Mouse (Mus musculus): ENCODE data around the gene Cnrip1. TPM values are rescaled to one million over a fixed set of nuclear protein-coding genes. Genes with fewer than 3 reads are reported as not detected.
"Not testable (repeated sequence)": the region's sequence is repeated elsewhere in the genome, so short reads cannot be mapped to it uniquely, and the experiment has no call there.

Cnrip1 gene
- polyA plus RNA-seq, 1 experiment from 2014 or later: 13.0 TPM

GRCm38 (mm10) chr11:17012948-17013347 is 38.4 kb upstream of the Cnrip1 start:
- DNase-seq (ENCODE audit: low spot score) (no peak), ATAC-seq (replicated peaks; ENCODE audit: low FRiP score) (no peak)
- H3K9me3 ChIP-seq (ENCODE audit: control insufficient read depth, low read length): no peaks in the 10 kb centered on the region
- H3K27me3 ChIP-seq (replicated peaks; ENCODE audit: control insufficient read depth, insufficient read depth, low read length): no peaks in the 10 kb centered on the region
- H3K27ac ChIP-seq (ENCODE audit: low read depth, low read length): no peak overlapping the region
- H3K36me3 ChIP-seq (ENCODE audit: control insufficient read depth, insufficient read depth, low read length): no peaks in the 10 kb centered on the region
- H3K9ac ChIP-seq (ENCODE audit: low read depth, low read length): no peak overlapping the region
- H3K4me2 ChIP-seq: no peak overlapping the region
- no peak overlapping the region for H3K4me3 ChIP-seq (ENCODE audit: low read depth, low read length)
- no peaks in the 10 kb centered on the region for H3K4me1 ChIP-seq (replicated peaks; ENCODE audit: control insufficient read depth, insufficient read depth, low read length)

- Histone ChIP-seq H3K9ac (ENCODE audit: low read depth, low read length) (no peak overlapping the region), H3K27ac (ENCODE audit: low read depth, low read length) (no peak overlapping the region), H3K9me3 (ENCODE audit: control insufficient read depth, low read length) (0 out of 2 replicates have a peak, but pooled peaks cover 2% of the 10 kb centered on the region), H3K4me1 (replicated peaks; ENCODE audit: control insufficient read depth, insufficient read depth, low read length) (no peaks in the 10 kb centered on the region; the same call in 1 of the 2 replicates), H3K27me3 (replicated peaks; ENCODE audit: control insufficient read depth, insufficient read depth, low read length) (no peaks in the 10 kb centered on the region), H3K4me3 (ENCODE audit: low read depth, low read length) (no peak overlapping the region), H3K4me2 (no peak overlapping the region), H3K36me3 (ENCODE audit: control insufficient read depth, insufficient read depth, low read length) (no peaks in the 10 kb centered on the region)
- WGBS: 85% methylated on average over 7 of the region's 7 CpGs
- ATAC-seq (replicated peaks; ENCODE audit: low FRiP score): no peak; the same call in 1 of the 2 replicates
- peak; percentile 26 for DNase-seq (ENCODE audit: low spot score)
Observed at GRCm38 (mm10) chr11:17019328-17019727, 32.1 kb upstream of the Cnrip1 start.

- H3K27me3 ChIP-seq (replicated peaks; ENCODE audit: control insufficient read depth, insufficient read depth, low read length): no peaks in the 10 kb centered on the region
- no peak overlapping the region for H3K4me3 ChIP-seq (ENCODE audit: low read depth, low read length)
- DNase-seq (ENCODE audit: low spot score) (peak; percentile 22), ATAC-seq (replicated peaks; ENCODE audit: low FRiP score) (no peak)
- H3K36me3 ChIP-seq (ENCODE audit: control insufficient read depth, insufficient read depth, low read length): no peaks in the 10 kb centered on the region
- H3K27ac ChIP-seq (ENCODE audit: low read depth, low read length): no peak overlapping the region
- H3K4me1 ChIP-seq (replicated peaks; ENCODE audit: control insufficient read depth, insufficient read depth, low read length): no peaks in the 10 kb centered on the region; the same call in 1 of the 2 replicates
- 0 out of 2 replicates have a peak, but pooled peaks cover 2% of the 10 kb centered on the region for H3K9me3 ChIP-seq (ENCODE audit: control insufficient read depth, low read length)
- WGBS: 81% methylated on average over 6 of the region's 6 CpGs
- no peak overlapping the region for H3K9ac ChIP-seq (ENCODE audit: low read depth, low read length)
- no peak overlapping the region for H3K4me2 ChIP-seq
Observed at GRCm38 (mm10) chr11:17023206-17023605, 28.2 kb upstream of the Cnrip1 start.

- ATAC-seq (replicated peaks; ENCODE audit: low FRiP score) (no peak), DNase-seq (ENCODE audit: low spot score) (peak; percentile 6)
- H3K36me3 ChIP-seq (ENCODE audit: control insufficient read depth, insufficient read depth, low read length): no peaks in the 10 kb centered on the region
- H3K4me1 ChIP-seq (replicated peaks; ENCODE audit: control insufficient read depth, insufficient read depth, low read length): no peaks in the 10 kb centered on the region; the same call in 1 of the 2 replicates
- no peak overlapping the region for H3K27ac ChIP-seq (ENCODE audit: low read depth, low read length)
- no peaks in the 10 kb centered on the region for H3K27me3 ChIP-seq (replicated peaks; ENCODE audit: control insufficient read depth, insufficient read depth, low read length)
- no peaks in the 10 kb centered on the region for H3K9me3 ChIP-seq (ENCODE audit: control insufficient read depth, low read length)
- no peak overlapping the region for H3K9ac ChIP-seq (ENCODE audit: low read depth, low read length)
- H3K4me3 ChIP-seq (ENCODE audit: low read depth, low read length): no peak overlapping the region
- WGBS: 78% methylated on average over 3 of the region's 3 CpGs
- H3K4me2 ChIP-seq: no peak overlapping the region
Observed at GRCm38 (mm10) chr11:17023984-17024383, 27.4 kb upstream of the Cnrip1 start.

- no peak overlapping the region for H3K4me2 ChIP-seq
- no peaks in the 10 kb centered on the region for H3K27me3 ChIP-seq (replicated peaks; ENCODE audit: control insufficient read depth, insufficient read depth, low read length)
- no peaks in the 10 kb centered on the region for H3K9me3 ChIP-seq (ENCODE audit: control insufficient read depth, low read length)
- 81% methylated on average over 2 of the region's 2 CpGs for WGBS
- H3K4me1 ChIP-seq (replicated peaks; ENCODE audit: control insufficient read depth, insufficient read depth, low read length): no peaks in the 10 kb centered on the region
- H3K36me3 ChIP-seq (ENCODE audit: control insufficient read depth, insufficient read depth, low read length): no peaks in the 10 kb centered on the region
- no peak overlapping the region for H3K9ac ChIP-seq (ENCODE audit: low read depth, low read length)
- no peak overlapping the region for H3K27ac ChIP-seq (ENCODE audit: low read depth, low read length)
- ATAC-seq (replicated peaks; ENCODE audit: low FRiP score) (no peak), DNase-seq (ENCODE audit: low spot score) (no peak)
- no peak overlapping the region for H3K4me3 ChIP-seq (ENCODE audit: low read depth, low read length)
Observed at GRCm38 (mm10) chr11:17045806-17046205, 5.6 kb upstream of the Cnrip1 start.

GRCm38 (mm10) chr11:17052476-17053049 is 1.2 kb downstream of the Cnrip1 start:
- H3K4me1 ChIP-seq (replicated peaks; ENCODE audit: control insufficient read depth, insufficient read depth, low read length): no peaks in the 10 kb centered on the region
- DNase-seq (ENCODE audit: low spot score) (no peak), ATAC-seq (replicated peaks; ENCODE audit: low FRiP score) (no peak)
- H3K27me3 ChIP-seq (replicated peaks; ENCODE audit: control insufficient read depth, insufficient read depth, low read length): no peaks in the 10 kb centered on the region
- WGBS: 17% methylated on average over 6 of the region's 6 CpGs
- H3K4me3 ChIP-seq (ENCODE audit: low read depth, low read length): peak overlapping the region; percentile 43
- H3K4me2 ChIP-seq: peak overlapping the region; percentile 64
- H3K36me3 ChIP-seq (ENCODE audit: control insufficient read depth, insufficient read depth, low read length): no peaks in the 10 kb centered on the region
- H3K9ac ChIP-seq (ENCODE audit: low read depth, low read length): no peak overlapping the region
- H3K27ac ChIP-seq (ENCODE audit: low read depth, low read length): no peak overlapping the region
- H3K9me3 ChIP-seq (ENCODE audit: control insufficient read depth, low read length): no peaks in the 10 kb centered on the region

- H3K4me2 ChIP-seq; H3K27me3 ChIP-seq (replicated peaks; ENCODE audit: control insufficient read depth, insufficient read depth, low read length); H3K36me3 ChIP-seq (ENCODE audit: control insufficient read depth, insufficient read depth, low read length); H3K9me3 ChIP-seq (ENCODE audit: control insufficient read depth, low read length); H3K27ac ChIP-seq (ENCODE audit: low read depth, low read length); H3K4me3 ChIP-seq (ENCODE audit: low read depth, low read length); H3K9ac ChIP-seq (ENCODE audit: low read depth, low read length); ATAC-seq (replicated peaks; ENCODE audit: low FRiP score); H3K4me1 ChIP-seq (replicated peaks; ENCODE audit: control insufficient read depth, insufficient read depth, low read length); DNase-seq (ENCODE audit: low spot score): not testable (repeated sequence)
- 82% methylated on average over 2 of the region's 2 CpGs for WGBS
Observed at GRCm38 (mm10) chr11:17069360-17069759, 18.0 kb downstream of the Cnrip1 start.

GRCm38 (mm10) chr11:17075656-17076055 is 24.3 kb downstream of the Cnrip1 start:
- Histone ChIP-seq H3K4me1 (replicated peaks; ENCODE audit: control insufficient read depth, insufficient read depth, low read length) (no peaks in the 10 kb centered on the region), H3K9ac (ENCODE audit: low read depth, low read length) (no peak overlapping the region), H3K36me3 (ENCODE audit: control insufficient read depth, insufficient read depth, low read length) (no peaks in the 10 kb centered on the region), H3K27me3 (replicated peaks; ENCODE audit: control insufficient read depth, insufficient read depth, low read length) (no peaks in the 10 kb centered on the region), H3K4me2 (no peak overlapping the region), H3K4me3 (ENCODE audit: low read depth, low read length) (no peak overlapping the region), H3K27ac (ENCODE audit: low read depth, low read length) (no peak overlapping the region), H3K9me3 (ENCODE audit: control insufficient read depth, low read length) (no peaks in the 10 kb centered on the region)
- 83% methylated on average over 2 of the region's 2 CpGs for WGBS
- DNase-seq (ENCODE audit: low spot score): no peak
- ATAC-seq (replicated peaks; ENCODE audit: low FRiP score): no peak

- ATAC-seq (replicated peaks; ENCODE audit: low FRiP score) (no peak), DNase-seq (ENCODE audit: low spot score) (no peak)
- 54% methylated on average over 3 of the region's 3 CpGs for WGBS
- Histone ChIP-seq H3K4me1 (replicated peaks; ENCODE audit: control insufficient read depth, insufficient read depth, low read length) (no peaks in the 10 kb centered on the region), H3K4me2 (no peak overlapping the region), H3K27ac (ENCODE audit: low read depth, low read length) (no peak overlapping the region), H3K9ac (ENCODE audit: low read depth, low read length) (no peak overlapping the region), H3K27me3 (replicated peaks; ENCODE audit: control insufficient read depth, insufficient read depth, low read length) (no peaks in the 10 kb centered on the region), H3K9me3 (ENCODE audit: control insufficient read depth, low read length) (no peaks in the 10 kb centered on the region), H3K36me3 (ENCODE audit: control insufficient read depth, insufficient read depth, low read length) (no peaks in the 10 kb centered on the region), H3K4me3 (ENCODE audit: low read depth, low read length) (no peak overlapping the region)
Observed at GRCm38 (mm10) chr11:17082086-17082485, 30.7 kb downstream of the Cnrip1 start.
